Mouse (Mus musculus): ENCODE data around the gene Pym1.

The Pym1 gene

GRCm38 (mm10) chr10:128744680-128745601, 2.7 kb upstream of the Pym1 start, which contains the start of gene Dgka:
Gene Dgka (minus strand): TSS chr10:128744855.
- no peak for DNase-seq (ENCODE audit: low read depth, low spot score)

DNA sequence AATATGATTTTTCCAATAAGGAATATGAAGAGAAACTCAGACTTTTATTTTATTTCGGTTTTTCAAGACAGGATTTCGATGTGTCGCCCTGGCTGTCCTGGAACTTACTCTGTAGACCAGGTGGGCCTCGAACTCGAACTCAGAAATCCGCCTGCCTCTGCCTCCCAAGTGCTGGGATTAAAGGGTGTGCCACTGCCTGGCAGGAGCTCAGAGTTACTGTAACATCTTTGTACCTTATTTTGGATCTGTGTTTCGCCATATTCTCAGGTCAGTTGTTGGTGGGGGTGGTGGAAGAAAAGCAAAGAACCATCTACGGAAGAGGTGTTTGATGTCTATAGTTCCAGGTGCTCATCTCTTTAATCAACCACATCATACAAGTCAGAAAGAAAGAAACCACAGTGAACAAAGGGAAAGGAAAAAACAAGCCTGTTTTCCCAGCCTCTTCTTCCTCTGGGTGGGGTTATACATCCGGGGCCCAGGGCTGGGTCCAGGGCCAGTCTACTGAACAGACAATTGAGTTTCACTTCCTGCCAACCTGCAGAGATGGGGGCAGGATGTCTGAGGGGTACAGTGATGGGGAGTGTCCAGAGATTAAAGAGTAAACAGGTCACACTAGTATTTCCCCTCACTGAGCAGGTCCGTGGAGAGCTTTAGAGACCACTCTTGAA, 1.6 kb upstream of the Pym1 start:
- DNase-seq (ENCODE audit: low read depth, low spot score) = no peak

- DNase-seq (ENCODE audit: low read depth, low spot score) = no peak
Observed at GRCm38 (mm10) chr10:128746972-128747645, 580 bp upstream of the Pym1 start.

DNA sequence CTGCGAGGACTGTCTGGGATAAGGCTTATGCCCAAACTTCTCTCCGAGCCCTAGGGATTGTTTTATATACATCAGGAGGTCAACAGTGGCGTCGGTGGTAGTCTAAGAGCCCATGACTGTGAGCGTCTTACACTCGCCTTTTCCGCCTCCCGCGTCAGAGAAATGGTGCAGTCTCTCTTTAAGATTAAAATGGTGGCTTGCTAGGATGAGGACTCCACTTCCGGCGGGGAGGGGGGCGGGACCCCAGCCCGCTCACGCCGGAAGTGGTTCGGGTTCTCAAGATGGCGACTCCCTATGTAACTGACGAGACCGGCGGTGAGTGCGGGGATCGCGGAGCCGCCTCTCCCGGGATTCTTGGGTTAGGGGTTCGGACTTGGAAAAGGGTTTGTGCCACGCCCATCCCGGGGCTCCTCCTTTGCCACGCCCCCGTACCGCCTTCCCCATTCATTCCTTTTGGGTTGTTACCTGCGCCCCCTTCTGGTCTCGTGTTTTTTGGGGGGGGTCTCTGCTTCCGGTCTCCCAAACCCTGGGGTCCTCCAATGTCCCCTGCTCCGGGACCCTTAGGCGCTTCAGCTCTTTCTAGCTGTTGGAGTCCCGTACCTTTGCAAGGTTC, 669 bp downstream of the Pym1 start:
- DNase-seq (ENCODE audit: low read depth, low spot score) = peak; percentile 90

GRCm38 (mm10) chr10:128772895-128773294, 25.2 kb downstream of the Pym1 start:
- no peak for DNase-seq (ENCODE audit: low read depth, low spot score)

- no peak for DNase-seq (ENCODE audit: low read depth, low spot score)
Observed at GRCm38 (mm10) chr10:128773685-128774084, 26.0 kb downstream of the Pym1 start.

DNA sequence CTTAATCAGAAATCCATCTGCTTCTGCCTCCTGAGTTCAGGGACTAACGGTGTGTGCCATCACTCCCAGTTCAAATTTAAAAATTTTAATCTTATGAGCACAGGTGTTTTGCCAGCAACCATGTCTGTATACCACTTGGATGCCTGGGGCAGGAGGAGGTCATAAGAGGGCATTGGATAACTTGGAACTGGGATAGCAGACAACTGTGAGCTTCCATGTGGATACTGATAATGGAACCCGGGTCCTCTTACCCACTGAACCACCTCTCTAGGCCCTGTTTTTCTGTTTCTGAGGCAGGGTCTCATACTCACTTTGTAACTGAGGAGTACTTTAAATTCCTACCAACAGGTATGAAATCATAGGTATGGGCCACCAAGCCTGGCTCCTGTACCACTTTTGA, 30.8 kb downstream of the Pym1 start:
- no peak for DNase-seq (ENCODE audit: low read depth, low spot score)

DNA sequence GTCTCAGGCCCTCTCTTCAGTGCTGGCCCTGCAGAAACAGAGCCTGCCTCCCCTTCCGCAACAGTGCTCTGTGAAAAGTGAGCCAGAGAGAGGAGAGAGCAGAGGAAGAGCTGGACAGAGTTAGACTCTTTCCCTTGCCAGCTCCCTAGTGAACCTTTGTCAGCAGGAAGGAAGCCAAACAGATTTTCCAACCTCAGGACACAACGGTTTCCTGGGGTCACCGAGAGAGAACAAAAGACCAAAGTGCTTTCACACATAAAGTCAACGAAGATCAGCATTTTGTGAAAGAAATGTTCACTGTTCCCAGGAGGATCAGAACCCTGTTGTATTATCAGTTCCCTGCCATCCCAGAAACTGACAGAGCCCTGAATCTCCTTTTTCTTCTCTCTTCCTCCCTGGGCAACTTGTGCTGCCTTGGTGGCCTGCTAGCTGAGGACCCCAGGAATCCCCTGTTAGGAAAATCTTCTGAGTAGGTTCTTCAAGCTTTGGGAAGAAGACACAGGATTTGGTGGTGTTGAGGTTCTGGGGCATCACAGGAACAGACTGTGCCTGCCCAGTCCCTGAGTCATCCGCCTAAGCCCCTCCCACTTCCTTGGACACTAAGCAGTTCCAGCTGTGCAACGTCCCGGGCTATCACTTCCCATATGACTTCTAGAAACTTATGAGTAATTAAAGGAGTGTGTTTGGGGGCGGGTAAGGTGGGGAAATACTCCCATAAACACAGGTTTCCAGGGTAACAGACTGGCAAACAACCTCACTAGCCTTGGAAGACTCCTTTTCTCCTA, 31.5 kb downstream of the Pym1 start:
- no peak for DNase-seq (ENCODE audit: low read depth, low spot score)

DNA sequence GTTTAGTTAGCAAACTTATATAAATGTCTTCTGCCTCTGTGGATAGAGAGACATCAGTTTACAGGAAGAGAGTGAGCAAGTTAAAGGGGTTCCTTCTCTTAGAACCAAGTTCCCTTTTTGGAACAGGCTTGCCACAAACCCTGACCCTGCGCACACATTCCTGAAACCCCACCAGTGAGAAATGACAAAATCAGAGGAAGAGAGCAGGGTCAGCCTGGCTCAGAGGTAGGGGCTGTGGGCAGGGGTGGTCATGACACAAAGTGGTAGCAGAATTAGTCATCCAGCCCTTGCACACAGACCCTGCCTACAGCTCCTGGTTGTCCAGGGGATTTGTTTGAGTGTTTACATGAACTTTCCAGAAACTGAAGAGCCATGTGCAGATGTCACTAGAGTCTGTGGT, 32.5 kb downstream of the Pym1 start:
- DNase-seq (ENCODE audit: low read depth, low spot score) = no peak

- DNase-seq (ENCODE audit: low read depth, low spot score) = no peak
Observed at GRCm38 (mm10) chr10:128790398-128791124, 42.9 kb downstream of the Pym1 start, which contains the start of gene Mmp19. Gene Mmp19 (plus strand): TSS chr10:128790910.

GRCm38 (mm10) chr10:128792041-128792440, 44.4 kb downstream of the Pym1 start:
- no peak for DNase-seq (ENCODE audit: low read depth, low spot score)

GRCm38 (mm10) chr10:128793258-128793657, 45.6 kb downstream of the Pym1 start:
- DNase-seq (ENCODE audit: low read depth, low spot score) = no peak

GRCm38 (mm10) chr10:128794391-128794790, 46.7 kb downstream of the Pym1 start:
- DNase-seq (ENCODE audit: low read depth, low spot score) = no peak

DNA sequence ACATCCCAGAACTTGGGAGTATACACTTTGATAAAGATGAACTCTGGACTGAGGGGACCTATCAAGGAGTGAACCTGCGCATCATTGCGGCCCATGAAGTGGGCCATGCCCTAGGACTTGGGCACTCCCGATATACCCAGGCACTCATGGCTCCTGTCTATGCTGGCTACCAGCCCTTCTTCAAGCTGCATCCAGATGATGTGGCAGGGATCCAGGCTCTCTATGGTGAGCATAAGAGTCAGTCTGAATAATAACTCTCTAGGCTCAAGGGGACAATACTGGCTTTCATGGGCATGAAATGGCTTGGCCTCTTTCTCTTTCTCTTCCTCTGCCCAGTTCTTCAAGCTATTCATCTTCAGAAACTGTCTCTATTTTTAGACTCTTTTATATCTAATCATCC, 47.9 kb downstream of the Pym1 start:
- DNase-seq (ENCODE audit: low read depth, low spot score) = peak; percentile 32

DNA sequence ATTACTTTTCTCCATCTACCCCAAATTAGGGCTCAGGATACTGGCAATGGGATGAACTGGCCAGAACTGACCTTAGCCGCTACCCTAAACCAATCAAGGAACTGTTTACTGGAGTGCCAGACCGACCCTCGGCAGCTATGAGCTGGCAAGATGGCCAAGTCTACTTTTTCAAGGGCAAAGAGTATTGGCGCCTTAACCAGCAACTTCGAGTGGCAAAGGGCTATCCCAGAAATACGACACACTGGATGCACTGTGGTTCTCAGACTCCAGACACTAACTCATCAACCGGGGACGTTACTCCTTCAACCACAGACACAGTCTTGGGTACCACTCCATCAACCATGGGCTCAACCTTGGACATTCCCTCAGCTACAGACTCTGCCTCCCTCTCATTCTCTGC, 51.0 kb downstream of the Pym1 start:
- no peak for DNase-seq (ENCODE audit: low read depth, low spot score)

- DNase-seq (ENCODE audit: low read depth, low spot score) = no peak
Observed at GRCm38 (mm10) chr10:128801981-128802495, 54.3 kb downstream of the Pym1 start.

DNA sequence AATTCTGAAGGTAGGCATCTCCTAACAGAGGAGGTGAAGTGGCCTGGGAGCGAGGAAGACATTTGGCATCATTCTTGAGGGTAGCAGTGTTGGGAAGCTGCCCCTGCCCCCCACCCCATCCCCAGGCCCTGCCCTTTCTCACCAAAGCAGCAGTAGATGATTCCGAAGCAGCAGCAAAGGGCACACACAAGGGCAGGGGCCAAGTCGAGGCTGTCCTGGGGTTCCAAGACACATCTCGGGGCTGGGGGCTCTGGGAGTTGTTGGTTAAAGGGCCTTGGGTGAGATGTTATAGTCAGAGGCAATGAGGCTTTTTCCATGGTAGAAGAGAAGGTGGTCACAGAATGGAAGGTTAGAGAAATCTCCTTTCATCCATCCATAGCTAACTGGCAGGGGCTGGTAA, 55.3 kb downstream of the Pym1 start:
- no peak for DNase-seq (ENCODE audit: low read depth, low spot score)

DNA sequence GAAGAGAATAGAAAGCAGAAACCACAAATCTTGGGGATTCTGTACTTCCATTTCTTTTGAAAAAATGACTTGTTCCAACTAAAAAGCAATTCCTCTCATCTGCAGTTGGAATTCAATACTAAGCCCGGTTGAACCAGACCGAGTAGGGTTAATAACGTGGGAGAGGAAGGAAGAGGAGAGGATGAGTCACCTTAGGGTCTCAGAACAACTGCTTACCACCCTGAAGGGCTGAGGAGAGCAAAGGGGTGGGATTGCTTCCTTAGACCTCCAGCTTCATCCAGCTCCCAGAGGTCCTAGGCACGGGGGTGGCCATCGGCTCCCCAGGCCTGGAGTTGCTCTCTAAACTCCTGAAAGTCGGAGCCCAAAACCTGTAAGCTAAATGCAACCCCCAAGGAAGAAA, 55.7 kb downstream of the Pym1 start:
- no peak for DNase-seq (ENCODE audit: low read depth, low spot score)

GRCm38 (mm10) chr10:128803771-128804270, 56.1 kb downstream of the Pym1 start, which contains the start of gene Dnajc14:
Gene Dnajc14 (plus strand): TSS chr10:128804062.
- DNase-seq (ENCODE audit: low read depth, low spot score) = peak; percentile 59

All from telencephalon, adult 2 months (tissue).